Mouse (Mus musculus): ENCODE measurements around the gene Ptprt. TPM values are rescaled to one million over a fixed set of nuclear protein-coding genes. Genes with fewer than 3 reads are reported as not detected.
"Not testable (repeated sequence)": the region's sequence is repeated elsewhere in the genome, so short reads cannot be mapped to it uniquely, and the experiment has no call there.

The Ptprt gene
- total RNA-seq, 2 experiments from 2014 or later, result not detected

DNA sequence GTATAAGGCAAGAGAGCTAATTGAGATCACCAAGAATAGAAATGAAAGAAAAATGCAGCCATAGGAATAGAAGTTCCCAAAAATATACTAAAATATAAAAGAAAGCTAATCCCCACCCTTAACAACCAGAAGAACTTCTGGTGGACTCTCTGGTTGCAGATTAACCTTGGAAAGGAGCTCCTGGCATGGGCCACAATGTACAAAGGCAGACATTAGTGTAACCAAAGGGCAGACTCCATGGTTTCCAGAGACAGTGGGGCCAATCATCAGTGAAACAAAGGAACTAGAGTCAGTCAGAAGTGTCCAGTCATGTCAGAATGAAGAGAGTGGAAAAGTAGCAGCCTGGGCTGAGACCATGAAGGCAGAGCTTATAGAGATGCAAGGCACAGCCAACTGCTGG is 440.4 kb downstream of the Ptprt start:
- no peak for ATAC-seq (replicated peaks; ENCODE audit: poor library complexity)

DNA sequence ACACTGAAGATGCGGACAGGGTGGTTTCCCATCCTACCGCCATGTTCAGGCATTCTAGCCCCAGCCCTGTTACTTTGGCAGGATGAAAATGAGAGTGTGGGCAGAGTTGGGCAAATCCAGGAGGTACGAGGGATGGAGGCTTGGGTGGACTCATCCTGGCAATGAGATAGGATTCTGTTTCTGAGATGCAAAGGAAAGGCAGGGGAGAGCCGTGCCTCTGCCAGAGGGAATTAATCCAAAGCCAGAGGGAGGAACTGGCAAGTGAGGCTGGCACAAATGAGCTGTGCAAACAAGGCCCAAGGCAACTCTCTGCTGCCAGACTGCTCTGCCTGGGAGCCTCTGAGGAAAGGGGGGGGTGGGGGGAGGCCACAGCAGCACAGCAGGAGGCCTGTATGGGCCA is 441.4 kb downstream of the Ptprt start:
- ATAC-seq (replicated peaks; ENCODE audit: poor library complexity), result no peak

DNA sequence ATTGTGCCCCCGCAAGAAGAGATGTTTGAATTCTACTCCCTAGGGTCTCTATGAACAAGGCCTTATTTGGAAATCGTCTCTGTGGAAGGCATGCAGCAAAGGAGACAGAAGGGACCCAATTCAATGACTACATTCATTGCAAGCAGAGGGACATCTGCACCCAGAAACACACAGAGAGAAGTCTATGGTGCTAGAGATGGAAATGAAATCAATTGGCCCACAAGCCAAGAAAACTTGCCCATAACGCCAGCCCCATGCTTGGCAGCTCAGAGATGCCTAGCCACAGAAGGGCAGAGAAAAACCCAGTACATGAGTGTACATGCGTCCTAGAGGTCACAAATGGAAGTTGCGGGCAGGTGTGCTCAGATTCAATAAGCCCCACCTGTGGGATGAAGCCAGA is 443.1 kb downstream of the Ptprt start:
- no peak for ATAC-seq (replicated peaks; ENCODE audit: poor library complexity)

DNA sequence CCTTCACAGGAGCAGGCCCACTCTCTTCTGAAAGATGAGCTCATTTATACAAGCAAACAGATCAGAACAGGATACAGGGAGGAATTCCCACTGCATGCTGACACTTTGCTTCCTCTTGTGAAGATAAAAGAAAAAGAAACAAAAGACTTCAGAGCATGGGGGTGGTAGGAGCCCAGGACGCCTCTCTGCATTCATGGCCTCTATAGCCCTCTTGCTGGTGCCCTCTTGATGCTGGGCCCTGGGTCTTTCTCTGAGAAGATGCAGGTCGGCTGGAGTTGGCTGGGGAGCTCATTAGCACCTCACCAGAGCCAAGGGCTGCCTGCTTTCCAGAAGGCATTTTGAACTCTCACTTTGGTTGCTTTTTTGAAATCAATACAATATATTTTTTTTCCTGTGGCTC is 448.6 kb downstream of the Ptprt start:
- ATAC-seq (replicated peaks; ENCODE audit: poor library complexity), result no peak

DNA sequence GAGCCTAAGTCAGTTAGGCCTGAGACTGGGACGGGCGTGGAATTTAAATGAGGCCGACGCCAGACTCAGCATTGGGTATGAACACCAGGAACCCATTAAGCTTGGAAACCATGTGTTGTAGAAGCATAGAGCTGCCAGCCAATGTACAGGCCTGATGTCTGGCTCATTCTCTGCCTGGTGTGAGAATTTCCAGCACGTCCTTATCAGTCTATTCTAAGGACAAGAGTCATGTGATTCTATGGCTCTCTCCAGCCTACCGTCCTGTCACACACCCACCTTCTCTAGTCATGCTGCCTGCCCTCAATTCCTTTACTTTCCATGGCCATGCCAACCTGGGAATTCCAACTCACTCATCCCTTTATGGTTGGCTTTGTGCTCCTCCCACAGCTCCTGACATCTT is 450.4 kb downstream of the Ptprt start:
- ATAC-seq (replicated peaks; ENCODE audit: poor library complexity), result no peak

DNA sequence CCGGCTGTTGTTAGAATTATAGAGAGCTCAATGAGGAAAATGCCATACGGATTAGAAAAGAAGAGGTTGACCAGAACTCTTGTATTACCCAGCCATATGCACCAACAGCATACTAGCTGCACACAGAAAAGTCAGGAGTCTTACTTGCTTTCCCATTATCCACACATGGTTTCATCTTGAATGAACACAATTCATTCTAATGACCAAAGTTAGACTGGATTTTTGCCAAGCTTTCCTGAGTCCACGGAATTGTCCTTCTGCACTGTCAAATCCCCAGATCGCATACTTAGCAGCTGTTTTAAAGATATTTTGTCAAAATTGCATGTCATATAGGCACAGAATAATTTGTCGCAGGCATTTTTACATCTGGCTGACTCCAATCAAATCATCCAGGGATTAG is 463.6 kb downstream of the Ptprt start:
- ATAC-seq (replicated peaks; ENCODE audit: poor library complexity), result no peak

DNA sequence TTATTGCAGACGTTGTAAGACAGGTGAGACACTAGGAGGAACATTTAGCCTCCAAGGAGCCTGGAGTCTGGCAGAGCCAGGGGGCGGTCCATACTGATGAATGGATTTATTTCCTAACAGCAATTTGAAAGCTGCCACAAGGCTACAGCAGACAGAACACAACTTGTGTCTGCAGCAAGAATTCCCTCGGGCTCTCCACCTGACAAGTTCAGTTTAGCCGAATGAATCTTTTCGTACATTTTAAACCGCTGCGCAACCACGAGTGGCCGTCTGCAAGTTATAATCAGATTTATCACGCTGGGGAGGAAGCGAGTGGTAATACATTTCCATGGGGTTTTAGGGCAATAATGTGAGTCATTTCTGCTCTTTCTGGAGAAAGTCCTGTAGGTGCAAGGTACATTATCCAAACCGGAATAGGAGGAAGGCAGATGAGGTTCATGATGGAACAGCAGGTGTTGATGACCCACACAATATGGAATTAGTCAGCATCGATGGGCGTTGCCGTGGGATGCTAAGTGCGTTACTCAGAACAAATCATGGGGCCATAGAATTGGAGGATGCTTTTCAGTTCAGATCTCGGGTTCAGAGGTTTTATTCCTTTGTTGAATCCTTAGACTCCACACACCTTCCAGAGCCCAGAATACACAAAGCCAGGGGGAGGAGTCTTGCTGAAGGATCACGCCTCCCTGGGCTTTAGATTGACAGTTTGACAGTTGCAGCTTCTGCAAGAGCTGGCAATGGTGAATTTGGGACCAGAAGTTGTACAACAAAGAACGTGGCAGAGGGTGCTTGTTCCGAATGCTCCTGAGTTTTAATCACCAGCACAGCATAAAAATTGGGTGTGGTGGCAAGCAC is 478.1 kb downstream of the Ptprt start:
- no peak for ATAC-seq (replicated peaks; ENCODE audit: poor library complexity)

DNA sequence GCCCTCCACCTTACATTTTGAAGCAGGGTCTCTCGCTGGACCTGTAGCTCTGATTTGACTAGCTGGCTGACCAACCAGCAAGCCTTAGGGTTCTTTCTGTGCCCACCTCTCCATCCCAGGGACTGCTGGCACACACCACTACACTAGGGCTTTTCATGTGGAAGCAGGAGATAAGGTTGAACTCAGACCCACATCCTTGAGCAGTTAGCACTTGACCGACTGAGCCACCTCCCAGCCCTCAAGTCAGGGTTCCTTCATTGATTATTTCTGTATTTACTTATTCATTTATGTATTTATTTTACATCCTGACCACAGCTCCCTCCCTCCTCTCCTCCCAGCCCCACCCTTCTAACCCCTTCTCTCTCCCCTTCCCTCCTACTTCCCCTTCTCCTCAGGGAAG is 479.1 kb downstream of the Ptprt start:
- ATAC-seq (replicated peaks; ENCODE audit: poor library complexity), result no peak

DNA sequence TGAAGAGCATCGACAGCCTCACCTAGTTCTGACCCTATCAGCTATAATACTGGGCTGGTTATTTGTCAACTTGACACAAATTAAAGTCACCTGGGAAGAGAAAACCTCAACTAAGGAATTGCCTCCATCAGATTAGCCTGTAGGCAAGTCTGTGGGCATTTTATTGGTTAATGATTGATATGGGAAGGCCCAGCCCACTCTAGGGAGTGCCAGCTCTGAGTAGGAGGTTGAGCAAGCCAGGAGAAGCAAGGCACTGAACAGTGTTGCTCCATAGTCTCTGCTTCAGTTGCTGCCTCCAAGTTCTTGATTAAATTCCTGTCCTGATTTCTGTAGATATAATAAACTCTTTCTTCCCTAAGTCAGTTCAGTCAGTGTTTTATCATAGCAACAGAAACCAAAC is 488.4 kb downstream of the Ptprt start:
- ATAC-seq (replicated peaks; ENCODE audit: poor library complexity), result no peak

DNA sequence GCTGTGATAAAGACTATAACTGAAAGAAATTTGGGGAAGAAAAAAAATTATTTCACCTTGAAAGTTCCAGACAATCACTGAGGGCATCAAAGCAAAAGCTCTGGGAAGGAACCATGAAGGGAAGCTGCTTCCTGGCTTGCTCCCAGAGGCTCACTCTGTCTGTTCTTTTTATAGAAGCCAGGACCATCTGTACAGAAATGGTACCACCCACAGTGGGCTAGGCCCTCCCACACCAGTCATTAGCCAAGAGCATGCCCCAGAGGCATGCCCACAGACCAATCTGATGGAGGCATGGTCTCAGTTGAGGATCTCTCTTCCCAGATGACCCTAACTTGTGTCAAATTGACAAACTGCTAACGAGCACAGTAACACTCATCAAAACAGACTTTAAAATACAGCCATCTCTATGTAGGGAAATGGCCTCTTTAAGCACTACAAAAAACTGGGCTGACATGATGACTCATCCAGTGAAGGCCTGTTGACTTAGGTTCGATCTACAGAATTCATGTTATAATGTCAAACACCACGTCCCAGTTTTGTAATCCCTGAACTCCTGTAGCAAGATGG is 519.0 kb downstream of the Ptprt start:
- ATAC-seq (replicated peaks; ENCODE audit: poor library complexity), result no peak

DNA sequence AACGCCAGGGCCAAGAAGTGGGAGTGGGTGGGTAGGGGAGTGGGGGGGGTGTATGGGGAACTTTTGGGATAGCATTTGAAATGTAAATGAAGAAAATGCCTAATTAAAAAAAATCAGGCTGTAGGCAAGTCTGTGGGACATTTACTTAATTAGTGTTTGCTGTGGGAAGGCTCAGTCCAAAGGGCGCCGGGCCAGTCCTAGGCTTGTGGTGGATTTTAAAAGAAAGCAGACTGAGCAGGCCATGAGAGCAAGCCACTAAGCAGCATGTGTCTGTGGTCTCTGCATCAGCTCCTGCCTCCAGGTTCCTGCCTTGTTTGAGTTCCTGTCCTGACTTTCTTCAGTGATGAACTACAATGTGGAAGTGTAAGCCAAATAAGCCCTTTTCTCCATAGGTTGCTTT is 524.8 kb downstream of the Ptprt start:
- not testable (repeated sequence) for ATAC-seq (replicated peaks; ENCODE audit: poor library complexity)

DNA sequence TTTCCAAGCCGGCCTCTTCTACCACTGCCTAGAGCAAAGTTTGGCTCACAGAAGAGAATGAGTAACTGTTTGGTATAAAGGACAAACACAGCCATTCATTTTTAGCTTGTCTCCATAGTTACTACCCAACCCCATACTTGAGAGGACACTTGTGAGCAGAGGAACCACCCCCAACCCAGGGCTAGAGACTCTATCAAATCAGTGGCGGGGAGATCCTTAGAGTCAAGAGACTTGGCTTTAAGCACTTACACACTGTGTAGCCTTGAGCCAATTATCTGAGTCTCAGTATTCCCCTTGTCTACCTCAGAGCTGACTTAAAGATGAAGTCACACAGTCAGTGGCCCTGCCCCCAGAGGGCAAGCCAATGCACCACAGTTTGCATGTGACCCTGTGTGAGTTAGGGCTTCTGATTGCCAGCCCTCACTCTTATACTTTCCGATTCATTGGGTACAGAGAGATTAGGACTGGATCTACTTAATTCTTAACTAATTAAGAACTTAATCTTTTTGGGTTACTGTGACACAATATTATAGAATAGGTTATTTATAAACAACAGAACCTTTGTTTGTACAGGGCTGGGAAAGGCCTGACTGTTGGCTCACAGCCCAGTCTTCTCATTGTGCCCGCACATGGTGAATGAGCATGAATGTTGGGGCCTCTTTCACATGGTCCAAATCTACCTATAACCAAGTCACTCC is 529.2 kb downstream of the Ptprt start:
- no peak for ATAC-seq (replicated peaks; ENCODE audit: poor library complexity)

DNA sequence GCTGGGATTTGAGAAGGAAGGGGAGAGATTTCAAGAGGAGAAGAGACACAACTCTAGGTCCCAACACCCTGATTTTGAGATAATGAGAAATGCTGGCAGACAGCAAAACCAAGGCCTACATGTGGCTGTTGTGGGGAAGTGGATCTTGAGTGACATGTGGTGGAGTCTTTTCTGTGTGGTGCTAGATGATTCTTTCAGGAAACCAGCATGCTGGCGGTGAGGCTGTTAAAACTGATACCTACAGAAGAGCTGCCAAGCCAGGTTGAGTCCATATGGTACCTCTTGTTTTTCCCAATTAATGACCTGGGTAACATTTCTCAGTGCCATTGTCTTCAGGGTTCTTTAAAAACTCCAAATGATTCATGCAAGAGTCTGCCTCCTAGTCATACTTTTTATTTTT is 531.1 kb downstream of the Ptprt start:
- ATAC-seq (replicated peaks; ENCODE audit: poor library complexity), result no peak

DNA sequence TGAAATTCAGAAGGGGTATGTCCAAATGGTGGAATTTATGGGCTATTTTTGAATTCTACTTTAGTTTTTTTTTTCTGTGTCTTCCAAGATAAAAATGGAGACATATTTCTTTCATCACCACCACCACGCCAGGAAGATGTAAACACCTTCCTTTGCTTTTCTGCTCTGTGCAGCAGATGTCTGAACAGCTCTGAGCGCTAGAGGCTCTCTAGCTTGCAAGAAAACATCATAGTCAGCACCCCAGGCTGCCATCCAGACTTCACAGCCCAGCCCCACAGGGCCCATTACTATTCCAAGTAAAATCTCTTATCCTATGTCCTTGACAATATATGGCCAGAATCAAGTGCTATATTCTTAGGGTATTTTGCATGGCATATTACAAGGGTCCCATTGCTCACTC is 542.9 kb downstream of the Ptprt start:
- no peak for ATAC-seq (replicated peaks; ENCODE audit: poor library complexity)

DNA sequence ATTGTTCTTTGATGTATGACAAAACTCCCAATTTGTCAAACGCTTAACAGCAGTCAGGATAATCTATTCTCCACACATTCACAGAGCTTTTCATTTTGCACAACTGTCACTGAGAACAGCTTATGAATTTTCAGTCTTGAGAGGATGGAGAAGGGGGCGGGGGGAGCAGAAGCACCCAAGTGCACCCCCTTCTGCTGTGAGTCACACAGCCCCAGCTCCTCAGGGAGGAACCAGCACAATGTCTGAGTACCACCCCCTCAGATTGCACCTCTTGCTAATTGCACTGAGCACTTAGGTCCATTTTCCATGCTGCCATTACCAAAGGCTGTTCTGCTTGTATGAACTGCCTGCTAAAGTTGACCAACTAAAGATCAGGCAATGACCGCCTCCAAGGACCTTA is 578.6 kb downstream of the Ptprt start:
- no peak for ATAC-seq (replicated peaks; ENCODE audit: poor library complexity)

DNA sequence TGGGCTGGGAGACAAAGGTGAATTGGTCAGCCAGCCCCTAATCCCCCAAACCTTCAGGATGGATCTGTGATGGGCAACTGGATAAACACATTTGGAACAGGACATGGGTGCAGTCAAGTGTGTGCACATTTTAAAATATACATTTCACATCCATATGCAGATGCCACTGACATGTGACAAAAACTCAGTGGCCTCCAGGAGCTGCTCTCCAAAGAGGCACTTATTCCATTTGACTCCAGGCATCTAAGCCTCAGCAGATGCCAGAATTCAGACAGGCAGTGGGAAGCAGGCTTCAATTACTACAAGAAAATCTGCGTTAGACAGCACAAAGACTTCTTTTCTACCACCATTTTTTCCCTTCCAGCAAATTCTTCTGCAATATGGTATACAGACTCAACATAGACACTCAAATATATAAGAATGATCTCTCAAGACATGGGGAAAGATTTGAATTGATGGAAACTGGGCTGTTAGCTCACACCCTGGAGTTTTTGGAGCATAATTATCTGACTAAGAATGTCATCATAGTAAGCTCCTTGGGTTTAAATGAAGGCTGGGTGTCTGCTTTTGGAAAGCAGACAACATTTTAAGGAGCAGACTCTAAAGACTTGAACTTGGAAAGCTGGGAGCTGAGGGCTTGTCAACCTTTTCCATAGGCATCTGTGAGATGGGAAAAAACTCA is 580.1 kb downstream of the Ptprt start:
- no peak for ATAC-seq (replicated peaks; ENCODE audit: poor library complexity)

DNA sequence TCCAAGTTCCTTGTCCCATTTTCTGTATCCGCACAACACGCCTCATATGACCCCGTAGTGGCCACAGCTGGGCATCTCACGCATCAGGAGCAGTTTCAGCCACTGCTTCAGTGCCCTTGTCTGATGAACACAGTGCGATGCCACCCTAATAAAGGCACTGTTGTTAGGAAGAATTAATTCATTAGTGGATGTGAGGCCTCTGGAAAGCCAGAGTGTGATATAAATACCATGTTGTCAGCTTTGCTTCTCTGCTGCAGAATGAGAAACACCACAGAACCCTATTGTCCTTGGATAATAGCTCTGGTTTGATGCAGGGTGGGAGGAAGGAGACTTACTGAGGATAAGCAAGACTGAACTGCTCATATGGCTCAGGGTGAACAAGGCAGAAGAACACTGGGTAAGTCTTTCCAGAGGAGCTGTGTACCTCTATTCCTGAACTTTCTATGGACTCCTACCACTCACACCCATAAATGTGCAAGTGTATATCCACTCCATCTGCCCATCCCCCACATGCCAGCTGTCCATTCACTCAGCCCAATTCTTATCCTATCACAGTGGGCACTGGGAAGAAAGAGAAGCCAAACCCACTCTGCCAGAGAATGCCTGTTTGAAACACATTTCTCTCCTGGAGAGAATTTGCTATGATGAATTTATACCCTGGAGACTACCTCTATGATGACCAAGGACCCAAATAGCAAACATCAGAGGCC is 582.2 kb downstream of the Ptprt start:
- ATAC-seq (replicated peaks; ENCODE audit: poor library complexity), result no peak

DNA sequence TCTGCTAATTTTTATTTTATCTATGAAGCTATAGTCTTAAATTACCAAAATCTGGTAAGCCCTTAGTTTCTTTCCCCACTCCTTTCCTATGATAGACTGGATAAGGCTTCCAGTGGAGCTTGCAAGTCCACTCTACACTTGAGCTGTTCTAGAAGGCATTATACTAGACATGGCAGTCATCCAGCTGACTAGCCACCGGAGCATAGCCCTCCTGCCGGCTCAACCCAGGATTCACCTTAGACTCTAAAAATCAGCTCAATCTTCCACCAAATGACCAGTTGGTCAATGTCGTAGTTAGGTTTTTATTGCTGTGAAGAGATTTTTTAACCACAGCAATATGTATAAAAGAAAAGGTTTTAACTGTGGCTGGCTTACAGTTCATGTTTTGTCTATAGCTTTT is 608.1 kb downstream of the Ptprt start:
- no peak for ATAC-seq (replicated peaks; ENCODE audit: poor library complexity)

DNA sequence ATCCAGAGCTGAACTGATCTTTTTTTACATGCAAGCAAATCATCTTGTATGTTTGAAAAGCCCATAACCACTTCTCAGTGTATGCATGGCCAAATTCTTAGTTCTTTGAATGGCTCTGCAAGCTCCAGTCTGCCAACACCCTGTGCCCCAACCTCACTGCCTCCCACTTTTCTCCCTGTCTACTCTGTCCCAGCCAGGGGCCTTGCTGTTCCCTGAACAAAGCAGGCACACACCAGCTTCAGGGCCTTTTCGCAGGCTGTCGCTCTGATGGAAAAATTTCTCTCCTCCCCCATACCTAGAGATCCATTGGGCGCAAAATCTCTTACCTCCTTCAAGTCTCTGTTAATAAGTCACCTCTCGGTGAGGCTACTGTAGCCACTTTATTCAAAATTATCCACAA is 610.7 kb downstream of the Ptprt start:
- no peak for ATAC-seq (replicated peaks; ENCODE audit: poor library complexity)

DNA sequence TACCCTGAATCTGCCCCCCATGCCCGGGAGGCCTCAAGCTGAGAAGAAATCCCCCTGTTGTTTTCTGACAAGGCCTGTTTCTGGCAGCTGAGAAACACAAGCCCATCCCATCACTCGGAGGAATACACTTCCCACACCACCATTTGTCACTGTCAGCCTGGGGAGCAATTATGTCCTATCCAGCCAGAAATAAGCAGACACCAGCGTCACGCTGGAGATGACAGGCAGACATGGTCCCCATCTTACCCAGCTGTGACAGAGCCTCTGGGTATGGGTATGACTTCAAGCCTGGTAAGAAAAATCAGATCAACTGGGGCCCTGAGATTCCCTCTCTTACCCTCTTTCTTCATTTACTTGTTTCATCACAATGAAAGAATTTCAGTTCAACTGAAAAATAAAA is 625.3 kb downstream of the Ptprt start:
- no peak for ATAC-seq (replicated peaks; ENCODE audit: poor library complexity)

DNA sequence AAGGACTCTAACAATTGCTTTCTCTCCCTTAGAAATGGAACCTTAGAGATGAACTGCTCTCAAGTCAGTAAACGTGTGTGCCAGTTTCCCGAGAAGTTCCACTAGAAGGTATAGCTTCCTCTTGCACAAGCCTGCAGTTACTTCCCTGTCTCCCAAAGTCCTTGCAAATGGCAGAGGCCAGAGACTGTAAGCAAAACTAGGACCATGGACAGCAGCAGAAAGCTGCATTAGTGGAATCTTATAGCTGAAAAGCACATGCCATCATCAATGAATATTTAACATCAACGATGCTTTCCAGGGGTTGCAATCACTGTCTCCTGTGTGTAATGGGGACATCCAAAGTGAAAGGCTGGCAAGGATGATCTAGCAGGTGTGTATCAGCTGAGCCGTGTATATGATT is 629.3 kb downstream of the Ptprt start:
- ATAC-seq (replicated peaks; ENCODE audit: poor library complexity), result no peak

Data from megakaryocyte progenitor cell, adult 5-6 weeks (primary cell).